Mouse (Mus musculus): ENCODE data around the gene Gfy.
"Not testable (repeated sequence)": the region's sequence is repeated elsewhere in the genome, so short reads cannot be mapped to it uniquely, and the experiment has no call there.

Gfy gene

DNA sequence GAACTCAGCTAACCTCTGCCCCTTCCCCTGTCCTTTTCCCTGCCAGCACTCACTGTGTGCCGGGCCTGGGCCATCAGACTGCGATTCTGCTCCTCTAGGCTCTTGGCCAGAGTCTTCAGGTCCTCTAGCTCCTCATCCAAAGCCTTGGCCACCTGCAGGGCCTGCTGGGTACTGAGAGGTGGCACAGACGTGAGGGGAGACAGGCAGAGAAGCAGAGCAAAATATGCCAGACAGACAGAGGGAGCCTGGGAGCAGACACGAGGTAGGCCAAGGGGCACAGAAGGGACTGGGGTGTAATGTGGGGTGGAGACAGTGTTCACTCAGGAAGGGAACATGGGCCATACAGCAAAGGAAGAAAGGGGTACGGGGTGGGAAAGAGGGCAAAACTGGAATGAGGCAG, 14.0 kb upstream of the Gfy start:
- no peak for DNase-seq

DNA sequence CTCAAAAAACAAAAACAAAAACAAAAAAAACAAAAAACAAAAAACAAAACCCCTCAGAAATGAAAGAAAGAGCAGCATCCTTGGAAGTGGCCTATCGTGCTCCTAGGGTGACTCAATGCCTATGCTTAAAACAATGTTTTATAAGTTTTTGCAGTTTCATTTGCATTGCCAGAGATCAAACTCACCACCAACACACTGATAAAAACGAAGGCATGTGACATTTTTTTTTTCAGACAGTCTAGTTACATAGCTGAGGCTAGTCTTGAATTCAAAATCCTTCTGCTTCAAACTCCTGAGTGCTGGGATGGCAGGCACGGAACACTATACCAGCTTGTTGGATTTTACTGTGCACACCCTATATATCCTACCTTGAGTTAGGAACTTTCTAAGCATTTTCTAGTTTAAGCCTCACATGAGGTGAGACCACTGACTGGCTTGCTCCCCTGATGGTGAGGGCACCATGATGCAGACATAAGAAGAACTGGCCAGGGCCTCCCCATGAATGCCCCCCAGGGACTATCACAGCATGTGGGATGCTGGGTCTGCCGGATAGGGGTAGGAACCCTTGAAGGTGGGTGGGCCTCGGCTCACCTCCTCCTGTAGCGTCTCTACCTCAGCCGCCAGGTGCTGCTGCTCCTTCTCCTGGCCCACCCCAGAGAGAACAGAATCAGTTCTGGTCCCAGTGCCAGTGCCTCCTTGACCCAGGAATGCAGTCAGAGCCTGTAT, 13.4 kb upstream of the Gfy start:
- no peak for DNase-seq

GRCm38 (mm10) chr7:45191803-45192363, 12.5 kb upstream of the Gfy start:
- DNase-seq = no peak

- no peak for DNase-seq
Observed at GRCm38 (mm10) chr7:45191161-45191560, 11.8 kb upstream of the Gfy start.

GRCm38 (mm10) chr7:45190186-45190585, 10.8 kb upstream of the Gfy start:
- DNase-seq = no peak

GRCm38 (mm10) chr7:45189600-45189999, 10.2 kb upstream of the Gfy start:
- peak; percentile 65 for DNase-seq

GRCm38 (mm10) chr7:45185921-45186320, 6.6 kb upstream of the Gfy start:
- no peak for DNase-seq

DNA sequence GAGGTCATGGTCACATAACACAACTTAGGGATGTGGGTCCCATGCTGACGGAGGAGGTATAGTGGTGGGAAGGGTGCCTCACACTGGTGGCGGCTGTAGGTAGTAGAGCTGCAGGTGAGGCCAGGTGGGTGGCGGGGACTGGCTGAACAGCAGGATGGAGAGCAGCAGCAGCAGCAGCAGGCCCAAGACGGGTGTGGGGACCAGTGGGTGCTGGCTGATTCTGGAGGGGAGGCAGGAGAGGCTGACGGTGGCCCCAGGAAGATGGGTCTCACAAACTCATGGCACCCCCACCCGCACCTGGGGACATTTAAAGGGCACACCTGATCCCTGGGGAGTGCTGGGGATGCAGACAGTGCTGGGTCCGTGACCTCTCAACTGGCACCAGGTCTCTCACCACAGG, 4.3 kb upstream of the Gfy start:
- no peak for DNase-seq

DNA sequence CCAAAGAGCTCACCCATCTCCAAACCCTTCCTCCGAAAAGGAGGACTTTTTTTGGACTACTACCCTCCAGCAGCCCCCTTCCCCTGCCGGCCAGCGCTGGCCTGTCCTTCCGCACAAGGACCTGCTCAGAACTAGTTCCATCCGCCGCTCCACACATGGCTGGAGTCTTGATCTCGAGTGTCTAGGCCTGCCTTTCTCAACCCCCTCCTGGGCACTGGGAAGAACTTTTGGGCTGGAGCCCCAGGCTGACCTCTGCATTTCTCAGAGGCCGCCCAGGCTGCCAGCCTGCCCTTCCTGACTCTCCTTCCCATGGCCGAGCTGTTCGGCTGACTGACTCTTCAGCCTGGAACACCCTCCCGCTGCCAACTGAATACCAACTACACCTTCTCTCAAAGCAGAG, 3.2 kb upstream of the Gfy start:
- no peak for DNase-seq

DNA sequence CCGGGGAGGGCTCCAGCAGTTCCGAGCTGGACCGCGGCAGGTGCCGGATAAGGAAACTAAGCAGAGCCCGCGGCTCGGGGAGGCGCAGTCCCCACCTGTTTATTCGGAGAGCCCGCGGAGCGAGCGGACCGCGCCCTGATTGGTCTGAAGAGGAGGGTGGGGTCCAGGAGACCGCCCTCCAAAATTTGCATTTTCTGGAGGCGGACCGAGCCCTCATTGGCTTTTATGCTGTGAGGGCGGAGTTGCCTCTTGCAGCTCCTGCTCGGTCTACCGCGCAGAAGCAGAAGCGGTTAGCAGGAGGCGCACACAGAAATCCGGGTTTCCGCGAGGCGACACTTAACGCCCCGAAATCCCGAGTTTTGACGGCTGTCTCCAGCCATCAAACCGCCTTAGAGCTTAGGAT, 2.8 kb upstream of the Gfy start:
- peak; percentile 85 for DNase-seq

GRCm38 (mm10) chr7:45181540-45181939, 2.2 kb upstream of the Gfy start:
- DNase-seq = no peak

- no peak for DNase-seq
Observed at GRCm38 (mm10) chr7:45180896-45181477, 1.6 kb upstream of the Gfy start, which contains the start of gene Pth2. TSS of gene Pth2 (plus strand) at chr7:45180995.

DNA sequence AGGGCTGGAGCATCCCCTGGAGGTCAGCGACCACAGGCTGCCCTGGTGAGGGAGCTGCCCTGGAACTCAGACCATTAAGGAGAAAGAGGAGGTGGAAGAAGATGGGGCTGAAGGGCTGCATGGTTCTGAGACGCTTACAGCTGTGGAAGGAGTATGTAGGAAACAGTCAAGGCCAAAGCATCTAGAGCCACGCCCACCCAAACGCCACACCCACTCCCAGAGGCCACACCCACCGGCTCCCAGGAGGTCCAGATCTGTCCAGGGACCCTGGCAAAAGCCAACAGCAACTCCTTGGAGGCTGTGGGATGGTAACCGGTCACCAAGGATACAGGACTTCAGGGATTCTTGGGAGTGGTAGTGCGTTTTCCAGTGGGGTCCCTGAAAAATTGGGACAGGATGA, 819 bp downstream of the Gfy start:
- DNase-seq = no peak

DNA sequence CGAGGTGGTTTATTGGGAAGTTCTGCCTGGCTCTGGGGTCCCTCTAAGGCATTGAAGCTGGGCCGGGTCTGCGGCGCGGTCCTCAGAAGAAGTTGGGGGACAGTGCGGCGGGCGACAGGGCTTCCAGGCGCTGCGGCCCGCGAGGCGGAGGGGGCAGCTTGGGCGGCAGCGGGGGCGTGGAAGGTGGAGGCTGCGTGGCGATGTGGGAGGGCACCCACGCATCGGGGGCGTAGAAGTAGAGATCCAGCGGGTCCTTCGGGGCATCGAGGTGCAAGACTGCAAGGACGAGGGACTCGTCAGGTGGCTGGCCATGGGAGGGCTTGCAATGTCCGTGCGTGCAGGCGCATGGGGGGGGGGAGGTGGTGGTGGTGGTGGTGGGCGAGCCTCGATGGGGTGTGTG, 3.0 kb downstream of the Gfy start:
- DNase-seq = no peak

DNA sequence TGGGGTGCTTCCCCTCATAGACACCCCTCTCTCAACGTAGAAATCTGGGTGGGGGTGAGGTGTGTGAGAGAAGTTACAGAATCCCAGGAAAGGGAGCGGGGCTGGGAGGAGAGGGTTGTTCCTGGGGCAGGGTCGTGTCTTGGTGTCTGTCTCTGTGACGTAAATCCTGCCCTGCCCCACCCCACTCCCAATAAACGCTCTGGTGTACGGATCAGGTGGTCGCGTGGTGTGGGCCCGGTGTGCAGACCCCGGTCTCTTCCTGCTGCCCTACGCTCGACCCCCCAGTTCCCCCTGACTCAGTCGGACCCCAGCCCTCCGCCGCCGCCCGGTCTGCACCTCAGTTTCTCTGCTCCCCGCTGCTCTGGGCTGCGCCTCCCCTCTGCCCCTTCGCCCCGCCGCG, 3.4 kb downstream of the Gfy start:
- no peak for DNase-seq

GRCm38 (mm10) chr7:45175398-45175797, 4.0 kb downstream of the Gfy start:
- DNase-seq = no peak

DNA sequence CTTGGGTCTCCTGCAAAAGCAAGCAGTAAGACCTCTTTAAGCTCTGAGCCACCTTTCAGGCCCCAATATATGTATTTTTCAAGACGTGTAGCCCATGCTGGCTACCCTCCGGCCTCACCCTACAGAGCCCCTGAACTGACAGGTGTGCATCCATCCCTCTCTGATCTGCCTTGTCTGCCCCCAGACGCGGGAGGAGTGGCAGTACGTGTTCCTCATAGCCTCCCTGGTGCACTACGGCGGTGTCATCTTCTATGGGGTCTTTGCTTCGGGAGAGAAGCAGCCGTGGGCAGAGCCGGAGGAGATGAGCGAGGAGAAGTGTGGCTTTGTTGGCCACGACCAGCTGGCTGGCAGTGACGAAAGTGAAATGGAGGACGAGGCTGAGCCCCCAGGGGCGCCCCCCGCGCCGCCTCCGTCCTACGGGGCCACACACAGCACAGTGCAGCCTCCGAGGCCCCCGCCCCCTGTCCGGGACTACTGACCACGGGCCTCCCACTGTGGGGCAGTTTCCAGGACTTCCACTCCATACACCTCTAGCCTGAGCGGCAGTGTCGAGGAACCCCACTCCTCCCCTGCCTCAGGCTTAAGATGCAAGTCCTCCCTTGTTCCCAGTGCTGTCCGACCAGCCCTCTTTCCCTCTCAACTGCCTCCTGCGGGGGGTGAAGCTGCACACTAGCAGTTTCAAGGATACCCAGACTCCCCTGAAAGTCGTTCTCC, 4.6 kb downstream of the Gfy start:
- no peak for DNase-seq

GRCm38 (mm10) chr7:45173772-45174171, 5.6 kb downstream of the Gfy start:
- not testable (repeated sequence) for DNase-seq

- no peak for DNase-seq
Observed at GRCm38 (mm10) chr7:45172974-45173373, 6.4 kb downstream of the Gfy start.

DNA sequence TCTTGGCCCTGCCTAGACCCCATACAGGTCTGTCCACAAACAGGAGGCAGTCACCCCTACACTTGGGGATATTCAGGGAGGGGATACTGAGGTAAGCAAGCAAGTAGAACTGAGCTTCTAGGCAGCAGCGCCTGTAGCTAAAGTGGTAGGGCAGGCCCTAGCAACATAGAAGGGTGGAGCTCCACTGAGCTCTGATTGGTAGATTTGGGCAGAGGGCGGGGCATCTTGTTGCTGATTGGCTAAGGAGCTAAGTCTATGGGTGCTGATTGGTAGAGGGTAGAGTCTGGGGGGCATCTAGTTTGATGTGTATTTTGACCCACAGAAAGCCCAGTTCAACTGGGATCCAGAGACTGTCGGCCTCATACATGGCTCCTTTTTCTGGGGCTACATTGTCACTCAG, 9.9 kb downstream of the Gfy start:
- peak; percentile 66 for DNase-seq

DNA sequence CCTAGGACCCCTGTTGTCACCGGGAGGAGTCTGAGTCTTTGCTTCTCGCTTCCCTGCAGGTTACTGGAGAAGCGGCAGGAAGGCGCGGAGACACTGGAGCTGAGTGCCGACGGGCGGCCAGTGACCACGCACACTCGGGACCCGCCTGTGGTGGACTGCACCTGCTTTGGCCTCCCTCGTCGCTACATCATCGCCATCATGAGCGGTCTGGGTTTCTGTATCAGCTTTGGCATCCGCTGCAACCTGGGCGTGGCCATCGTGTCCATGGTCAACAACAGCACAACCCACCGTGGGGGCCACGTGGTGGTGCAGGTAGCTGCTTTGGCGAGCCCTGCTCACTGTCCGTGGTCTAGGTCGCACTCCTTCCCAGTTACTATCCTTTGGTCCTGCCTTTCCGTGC, 10.7 kb downstream of the Gfy start:
- no peak for DNase-seq

DNA sequence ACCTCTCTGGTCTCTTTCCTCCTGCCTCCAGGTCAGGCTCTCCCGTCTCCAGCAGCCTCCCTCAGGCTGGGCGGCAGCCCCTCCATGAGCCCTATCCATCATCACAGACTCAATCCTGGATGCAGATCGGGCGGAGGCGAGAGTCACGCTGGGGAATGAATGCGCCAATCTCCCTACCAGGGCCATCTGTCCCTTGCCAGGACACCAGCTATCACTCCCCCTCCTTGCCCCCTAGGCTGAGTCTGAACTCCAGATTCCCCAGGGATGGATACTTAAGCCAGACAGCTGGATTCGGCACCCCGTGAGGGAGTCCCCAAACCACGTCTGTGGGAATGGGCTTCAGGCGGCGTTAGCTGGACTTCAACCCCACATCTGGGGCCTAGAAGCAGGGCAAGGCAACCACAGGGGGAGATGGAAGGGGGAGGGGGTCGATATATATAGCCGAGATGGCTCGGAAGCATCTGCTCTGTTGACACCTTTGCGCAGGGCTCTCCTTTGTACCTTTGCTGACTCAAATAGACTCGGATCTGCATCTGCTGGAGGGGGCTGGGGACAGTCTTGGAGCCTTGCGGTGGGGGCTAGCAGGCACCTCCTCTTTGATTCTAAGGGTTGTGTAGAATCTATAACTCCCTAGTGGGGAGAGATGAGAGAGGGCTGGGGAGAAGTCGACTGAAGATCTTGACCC, 11.5 kb downstream of the Gfy start:
- peak; percentile 57 for DNase-seq

GRCm38 (mm10) chr7:45166950-45167401, 12.4 kb downstream of the Gfy start:
- peak; percentile 74 for DNase-seq
